Mouse (Mus musculus) megakaryocyte, embryonic 14.5 days (primary cell): Measurements from ENCODE around the gene Lep.

Experiments used
- FLI1 ChIP-seq: IDR thresholded peaks from 2 replicates; pipeline ENCODE4 v1.6.1; 2012; ENCODE audit warnings: low read length, inconsistent platforms, mixed read lengths
- GATA1 ChIP-seq: IDR thresholded peaks from 3 replicates; pipeline ENCODE4 v1.6.1; 2012; ENCODE audit warnings: mixed read lengths, low read length, inconsistent platforms, borderline replicate concordance

DNA sequence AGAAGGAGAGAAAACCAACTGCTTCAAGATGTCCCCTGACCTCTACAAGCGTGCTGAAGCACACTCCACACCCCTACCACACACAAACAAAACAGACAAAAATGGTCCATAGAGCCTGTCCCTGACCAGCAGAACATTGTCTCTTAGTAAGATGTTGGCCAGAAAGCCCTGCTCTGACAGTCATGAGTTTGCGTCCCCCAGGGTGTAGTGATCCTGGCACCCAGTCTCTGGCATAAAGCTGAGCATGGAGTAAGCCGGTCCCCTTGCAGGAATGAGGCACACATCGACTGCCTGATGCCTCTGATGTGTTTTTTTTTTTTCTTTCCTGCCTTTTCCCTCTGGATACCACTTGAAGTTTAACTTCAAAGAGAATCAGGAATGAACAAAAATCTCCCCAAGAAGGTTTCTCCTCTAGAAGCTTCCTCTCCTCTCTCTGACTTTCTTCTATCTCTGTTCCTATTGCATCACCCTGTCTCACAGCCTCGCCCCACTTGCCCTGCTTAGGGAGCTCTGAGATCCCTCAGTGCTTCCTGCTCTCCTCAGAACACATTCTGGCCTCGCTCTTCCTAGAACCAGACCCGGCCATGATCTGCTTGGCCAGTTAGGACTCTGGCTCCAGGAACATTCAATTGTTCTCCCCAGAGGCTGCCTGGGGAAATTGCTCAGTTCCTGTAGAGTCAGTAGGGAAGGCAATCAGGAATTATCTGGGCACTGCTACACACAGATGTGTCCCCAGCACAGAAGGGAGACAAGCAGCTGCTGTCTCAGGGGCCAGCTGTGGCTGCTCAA, 28.1 kb downstream of the Lep start:
- TF ChIP-seq GATA1 (no peak), FLI1 (no peak)
